Mouse (Mus musculus) induced T-regulatory cell, adult 2 months (primary cell): ENCODE results near the gene Arl15.
A peak's percentile ranks its signal among the peaks of the same experiment; 100 is the strongest.

ENCODE experiments used
- DNase-seq: peaks from one replicate; pipeline ENCODE4 v3.0.0-alpha.2; 2012; ENCODE audit warnings: low read depth

Gene Arl15

GRCm38 (mm10) chr13:113800246-113800645, 5.9 kb downstream of the Arl15 start:
- no peak for DNase-seq

GRCm38 (mm10) chr13:113802571-113802970, 8.3 kb downstream of the Arl15 start:
- DNase-seq: no peak

GRCm38 (mm10) chr13:113811141-113811540, 16.8 kb downstream of the Arl15 start:
- no peak for DNase-seq

GRCm38 (mm10) chr13:113811910-113812592, 17.7 kb downstream of the Arl15 start:
- DNase-seq: no peak

DNA sequence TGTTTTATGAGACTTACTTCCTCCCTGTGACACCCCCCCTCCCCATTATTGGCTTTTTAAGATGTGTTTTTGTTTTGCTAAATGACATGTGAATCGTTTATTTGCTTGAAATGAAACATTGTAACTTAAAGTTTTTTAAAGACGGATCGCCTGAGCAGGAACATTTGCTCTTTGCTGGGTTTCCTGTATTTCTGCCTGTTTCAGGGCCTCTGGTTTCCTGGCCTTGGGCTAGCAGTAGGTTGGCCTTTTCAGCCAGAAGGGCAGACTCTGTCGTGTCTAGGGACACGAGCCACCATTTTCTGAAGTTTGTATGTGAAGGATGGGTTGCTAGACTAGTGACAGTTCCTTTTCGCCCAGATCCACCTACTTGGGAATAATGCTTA, 18.3 kb downstream of the Arl15 start:
- no peak for DNase-seq

DNA sequence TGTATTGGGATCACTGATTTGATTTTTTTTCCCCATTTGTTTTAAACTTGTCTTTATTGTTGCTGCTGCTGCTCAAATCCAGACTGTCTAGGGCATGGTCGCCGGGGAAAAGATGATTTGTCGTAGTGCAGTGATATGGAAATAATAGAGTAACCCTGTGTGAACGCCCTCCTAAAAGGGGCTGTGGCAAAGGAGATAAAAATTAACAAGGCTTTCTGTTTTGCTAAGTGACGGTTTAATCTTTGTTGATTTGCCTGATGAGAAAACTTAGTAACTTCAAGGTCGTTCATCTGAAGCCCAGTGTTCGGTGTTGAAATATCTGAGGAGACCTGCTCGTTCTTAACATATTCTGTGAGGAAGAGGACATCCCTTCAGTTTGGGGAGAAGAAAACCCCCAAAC, 19.8 kb downstream of the Arl15 start:
- no peak for DNase-seq

- DNase-seq: no peak
Observed at GRCm38 (mm10) chr13:113815697-113816420, 21.6 kb downstream of the Arl15 start.

- no peak for DNase-seq
Observed at GRCm38 (mm10) chr13:113816421-113816810, 22.1 kb downstream of the Arl15 start.

GRCm38 (mm10) chr13:113819006-113819405, 24.7 kb downstream of the Arl15 start:
- no peak for DNase-seq

DNA sequence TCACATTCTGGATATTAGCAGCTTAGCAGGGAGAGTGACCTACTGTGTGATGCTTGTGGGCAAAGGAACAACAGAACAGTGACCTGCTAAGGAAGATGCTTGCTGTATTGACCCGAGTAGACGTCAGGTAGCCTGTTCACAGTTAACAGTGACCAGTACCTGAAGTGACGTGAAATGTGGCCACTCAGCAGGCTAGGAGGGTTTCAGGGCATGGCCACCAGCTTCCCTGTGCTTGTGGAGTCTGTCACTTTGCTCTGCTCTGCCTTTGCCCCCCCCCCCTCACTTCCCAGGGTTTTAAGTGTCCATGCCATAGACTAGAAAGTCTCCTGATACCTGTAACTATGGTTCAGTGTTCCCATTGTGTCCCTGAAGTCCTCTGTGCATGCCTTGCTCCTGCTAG, 25.9 kb downstream of the Arl15 start:
- DNase-seq: no peak

DNA sequence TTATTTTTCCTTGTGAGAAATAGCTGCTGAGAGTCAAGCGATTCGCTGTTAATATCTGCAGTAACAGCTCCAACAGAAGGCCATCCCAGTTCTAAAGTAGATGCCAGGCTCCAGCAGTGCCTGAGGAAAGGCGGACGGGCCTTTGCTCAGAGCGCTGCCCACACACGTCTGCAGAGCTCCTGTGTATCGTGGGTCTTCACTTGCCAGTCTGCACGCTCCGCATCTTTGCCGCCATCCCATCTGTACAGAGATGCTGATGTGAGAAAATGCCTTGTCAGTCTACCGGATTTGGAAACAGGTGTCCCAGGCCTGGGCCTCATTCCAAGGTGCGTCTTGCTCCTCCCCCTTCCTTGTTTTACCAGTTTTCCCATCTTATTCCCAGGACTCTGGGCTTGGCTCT, 27.6 kb downstream of the Arl15 start:
- DNase-seq: no peak

DNA sequence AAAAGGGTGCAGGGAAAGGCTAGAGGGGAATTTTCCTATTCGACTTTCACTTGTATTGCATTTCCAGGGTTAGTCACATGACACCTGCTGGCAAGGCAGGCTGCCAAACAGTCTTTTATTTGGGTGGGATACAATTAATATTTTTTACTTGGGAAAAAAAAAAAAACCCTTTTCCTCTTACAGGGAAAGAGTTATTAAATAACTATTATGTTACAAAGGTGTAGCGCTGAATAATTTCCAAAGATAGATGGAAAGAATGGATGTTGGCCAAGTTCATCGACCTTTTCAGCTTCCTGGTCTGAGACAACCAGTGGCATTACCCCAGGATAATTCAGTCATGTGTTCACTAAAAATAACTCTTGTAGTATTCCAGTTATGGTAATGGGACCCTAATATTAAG, 29.7 kb downstream of the Arl15 start:
- no peak for DNase-seq

GRCm38 (mm10) chr13:113828633-113829032, 34.3 kb downstream of the Arl15 start:
- DNase-seq: peak; percentile 57

DNA sequence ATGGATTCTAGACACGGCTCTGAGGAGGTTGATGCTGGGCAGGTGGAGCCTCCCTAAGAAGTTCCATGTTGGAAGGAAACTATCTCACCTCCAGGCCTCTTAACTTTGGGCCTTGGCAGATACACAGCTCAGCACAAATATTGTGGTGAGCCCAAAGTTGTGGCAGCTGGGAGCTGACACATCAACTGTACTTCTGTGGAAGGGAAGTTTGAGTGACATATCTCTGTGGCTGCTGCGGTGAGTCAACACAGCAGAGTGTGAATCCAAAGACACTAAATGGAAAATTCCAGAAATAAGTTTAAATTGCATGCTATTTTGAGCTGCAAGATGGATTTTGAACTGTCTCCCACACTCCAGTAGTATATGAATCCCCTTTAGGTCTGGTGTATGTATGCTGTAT, 34.8 kb downstream of the Arl15 start:
- peak; percentile 55 for DNase-seq

DNA sequence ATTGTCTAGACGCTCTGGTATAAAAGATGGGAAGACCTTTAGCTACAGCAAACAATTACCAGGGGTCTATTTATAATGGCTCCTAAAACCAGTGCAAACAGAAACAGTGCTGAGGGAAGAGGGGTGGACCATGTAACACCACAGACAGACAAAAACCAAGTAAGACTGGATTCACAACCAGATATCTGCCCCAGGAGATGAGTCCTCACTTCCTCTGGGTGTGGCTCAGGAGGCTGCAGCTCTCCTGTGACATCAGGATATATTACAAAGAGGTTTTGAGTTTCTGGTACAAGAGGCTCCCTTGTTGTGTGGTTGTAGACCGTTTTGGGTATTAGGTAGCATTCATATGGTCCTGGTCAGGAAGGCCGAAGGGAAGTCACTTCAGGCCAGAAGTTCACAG, 36.5 kb downstream of the Arl15 start:
- DNase-seq: no peak

- no peak for DNase-seq
Observed at GRCm38 (mm10) chr13:113832947-113833346, 38.6 kb downstream of the Arl15 start.

DNA sequence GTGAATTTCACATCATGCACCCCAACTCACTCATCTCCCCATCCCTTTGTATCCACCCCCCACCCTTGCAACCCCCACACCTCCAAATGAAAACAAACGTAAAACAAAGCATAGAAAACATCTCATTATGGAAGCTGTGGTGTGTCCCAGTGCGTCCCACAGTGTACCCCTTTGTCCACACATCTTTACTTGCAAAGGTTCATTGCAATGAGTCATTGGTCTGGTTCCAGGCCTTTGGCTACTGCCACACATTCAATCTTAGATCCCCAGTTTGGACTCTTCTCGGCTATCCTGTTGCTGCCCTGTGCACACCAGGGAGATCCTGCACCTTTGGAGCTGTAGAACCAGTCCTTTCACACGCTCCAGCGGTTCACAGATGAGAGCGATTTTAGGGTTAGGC, 41.6 kb downstream of the Arl15 start:
- DNase-seq: no peak

DNA sequence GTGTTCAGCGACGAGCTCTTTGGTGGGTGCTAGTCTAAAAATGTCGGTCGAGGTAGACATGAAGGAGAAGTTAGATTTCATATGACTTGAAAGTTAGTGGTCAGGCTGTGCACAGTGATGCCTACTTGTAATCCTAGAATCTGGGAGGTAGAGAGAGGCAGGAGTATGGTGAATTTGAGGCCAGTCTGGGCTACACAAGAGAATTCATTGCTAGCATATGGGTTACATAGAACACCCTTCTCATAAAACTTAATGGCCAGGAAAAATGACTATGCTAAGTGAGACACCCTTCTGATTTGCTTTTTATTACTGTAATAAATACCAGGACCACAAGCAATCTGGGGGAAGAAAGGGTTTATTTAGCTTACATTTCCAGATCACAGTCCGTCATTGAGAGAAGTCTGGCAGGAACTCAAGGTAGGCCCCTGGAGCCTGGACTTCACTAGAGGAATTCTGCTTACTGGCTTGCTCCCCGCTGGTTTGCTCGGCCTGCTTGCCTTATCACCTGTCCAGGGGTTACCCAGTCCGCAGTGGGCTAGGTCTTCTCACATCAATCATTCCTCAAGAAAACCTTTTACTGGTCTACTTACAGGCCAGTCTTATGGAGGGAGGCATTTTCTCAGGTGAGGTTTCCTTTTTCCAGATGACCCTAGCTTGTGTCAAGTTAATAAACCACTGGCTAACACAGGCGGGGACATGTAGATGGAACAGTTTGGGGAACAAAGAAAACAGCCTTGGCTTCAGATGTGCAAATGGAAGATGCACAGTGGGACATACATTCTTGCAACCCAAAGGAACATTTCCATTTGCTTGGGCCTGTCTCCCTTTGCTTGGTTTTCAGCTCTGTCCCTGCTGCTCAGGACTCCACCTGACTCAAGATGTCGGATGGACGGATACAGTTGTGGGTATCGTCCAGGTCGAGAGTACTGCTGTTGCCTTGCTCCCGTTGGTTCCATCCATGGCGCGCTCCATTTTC, 44.6 kb downstream of the Arl15 start:
- DNase-seq: no peak

- no peak for DNase-seq
Observed at GRCm38 (mm10) chr13:113840421-113840820, 46.1 kb downstream of the Arl15 start.

DNA sequence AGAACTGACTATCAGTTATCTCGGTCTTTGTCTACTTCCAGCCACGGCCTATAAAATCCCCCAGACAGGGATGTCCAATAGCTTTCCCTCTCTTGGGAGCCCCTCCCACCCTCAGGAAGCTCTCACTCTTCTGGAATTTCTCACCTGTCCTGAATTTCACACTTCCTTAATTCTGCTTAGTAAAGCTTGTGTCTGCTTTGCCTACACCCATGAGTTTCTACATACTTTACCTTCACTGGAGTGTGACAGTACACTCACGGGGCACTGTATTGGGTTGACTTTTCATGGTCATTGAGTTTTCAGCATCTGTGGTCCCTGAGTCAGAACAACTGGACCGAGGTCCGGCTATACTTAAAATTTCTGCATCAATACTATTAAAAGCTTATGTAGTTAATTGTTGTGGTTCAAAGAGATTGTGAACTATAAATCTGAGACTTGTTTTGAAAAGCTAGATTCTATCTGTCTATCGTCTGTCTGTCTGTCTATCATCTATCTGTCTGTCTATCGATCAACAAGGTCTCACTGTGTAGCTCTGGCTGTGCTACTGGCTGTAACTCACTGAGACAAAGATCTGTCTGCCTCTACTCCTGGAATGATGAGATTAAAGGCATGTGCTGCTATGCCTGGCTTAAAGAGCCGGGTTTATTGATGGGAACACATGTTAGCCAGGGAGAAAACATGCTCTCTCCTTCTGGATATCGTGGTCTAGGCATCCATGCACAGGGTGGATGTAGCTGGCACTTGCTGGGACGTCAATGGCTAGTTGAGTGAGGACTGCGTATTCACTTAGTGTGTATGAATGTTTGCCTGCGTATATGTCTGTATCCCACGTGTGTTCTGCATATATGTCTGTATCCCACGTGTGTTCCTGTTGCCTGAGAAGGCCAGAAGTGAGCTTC, 48.4 kb downstream of the Arl15 start:
- no peak for DNase-seq

DNA sequence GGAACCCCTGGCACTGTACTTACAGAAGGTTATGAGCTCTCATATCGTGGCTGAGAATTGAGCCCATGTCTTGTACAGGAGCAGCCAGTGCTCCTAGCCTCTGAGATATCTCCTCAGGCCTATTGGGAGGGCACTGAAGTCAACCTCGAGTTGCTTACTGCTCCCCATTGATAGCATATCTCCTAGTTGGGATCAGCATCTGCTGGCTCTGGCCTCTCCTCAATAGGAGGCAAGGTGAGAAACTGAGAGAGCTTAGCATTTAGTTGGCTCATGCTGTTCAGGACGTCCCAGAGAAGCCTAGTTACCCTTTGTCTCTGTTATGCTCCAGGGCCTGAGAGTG, 49.0 kb downstream of the Arl15 start:
- no peak for DNase-seq

GRCm38 (mm10) chr13:113843901-113844300, 49.6 kb downstream of the Arl15 start:
- no peak for DNase-seq
